Mouse (Mus musculus) c-Kit-negative CD71-positive TER-119-positive erythroid progenitor cells, embryonic 14.5 days (primary cell): ENCODE results near the gene Slc39a11.

Source experiments
- DNase-seq: peaks from one replicate; pipeline ENCODE4 v3.0.0-alpha.2; 2013; ENCODE audit warnings: low read depth, low spot score

Slc39a11 gene

DNA sequence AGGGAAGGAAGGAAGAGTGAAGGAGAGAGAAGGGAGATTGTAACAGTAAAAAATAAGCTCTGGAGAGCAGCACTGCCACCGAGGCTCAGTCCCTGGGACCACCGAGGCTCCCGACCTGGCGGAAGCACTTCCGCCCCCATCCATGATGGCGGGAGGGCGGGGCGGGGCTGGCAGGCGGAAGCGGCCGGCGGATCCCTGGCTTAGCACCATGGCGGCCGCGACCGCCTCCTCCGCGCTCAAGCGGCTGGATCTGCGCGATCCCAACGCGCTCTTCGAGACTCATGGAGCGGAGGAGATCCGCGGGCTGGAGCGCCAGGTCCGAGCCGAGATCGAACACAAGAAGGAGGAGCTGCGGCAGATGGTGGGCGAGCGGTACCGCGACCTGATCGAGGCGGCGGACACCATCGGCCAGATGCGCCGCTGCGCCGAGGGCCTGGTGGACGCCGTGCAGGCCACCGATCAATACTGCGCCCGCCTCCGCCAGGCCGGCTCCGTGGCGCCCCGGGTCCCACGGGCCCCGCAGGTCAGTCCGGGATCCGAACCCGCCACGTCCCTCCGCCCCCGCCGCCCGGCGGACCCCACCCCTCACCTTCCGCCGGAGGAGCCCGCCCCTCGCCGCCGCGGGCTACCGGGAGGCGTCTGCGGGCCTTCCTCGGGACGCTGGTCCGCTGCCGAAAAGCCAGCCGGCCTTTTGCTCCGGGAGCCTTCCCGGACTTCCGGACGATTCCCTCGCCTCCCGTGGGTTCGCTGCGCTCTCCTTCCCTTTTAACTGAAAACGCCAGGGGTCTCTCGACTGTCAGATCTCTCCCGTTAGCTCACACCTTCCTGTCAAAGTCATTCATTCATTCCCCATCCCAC is at the start of gene Slc39a11:
Slc39a11 (minus strand) TSS at position 727 of the 858 bp plus-strand sequence.
- DNase-seq, result no peak

DNA sequence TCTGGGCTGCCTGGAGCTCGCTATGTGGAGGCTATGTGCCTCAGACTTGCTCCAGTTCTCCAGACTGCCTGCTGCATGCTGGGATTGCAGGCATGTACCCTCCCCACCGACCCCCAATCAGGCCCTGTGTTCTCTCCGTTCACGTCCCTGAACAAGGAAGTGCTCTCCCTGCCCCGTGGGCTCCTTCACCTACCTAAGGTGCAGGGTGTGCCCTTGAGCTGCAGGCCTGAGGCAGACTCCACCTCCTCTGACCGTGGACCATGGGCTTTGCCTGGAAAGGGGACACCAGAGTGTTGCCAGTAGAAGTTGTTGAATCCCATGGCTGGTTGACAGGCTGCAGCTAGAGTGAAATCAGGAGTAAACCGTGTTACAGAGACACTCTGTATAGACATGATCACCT is 49.8 kb upstream of the Slc39a11 start:
- no peak for DNase-seq

DNA sequence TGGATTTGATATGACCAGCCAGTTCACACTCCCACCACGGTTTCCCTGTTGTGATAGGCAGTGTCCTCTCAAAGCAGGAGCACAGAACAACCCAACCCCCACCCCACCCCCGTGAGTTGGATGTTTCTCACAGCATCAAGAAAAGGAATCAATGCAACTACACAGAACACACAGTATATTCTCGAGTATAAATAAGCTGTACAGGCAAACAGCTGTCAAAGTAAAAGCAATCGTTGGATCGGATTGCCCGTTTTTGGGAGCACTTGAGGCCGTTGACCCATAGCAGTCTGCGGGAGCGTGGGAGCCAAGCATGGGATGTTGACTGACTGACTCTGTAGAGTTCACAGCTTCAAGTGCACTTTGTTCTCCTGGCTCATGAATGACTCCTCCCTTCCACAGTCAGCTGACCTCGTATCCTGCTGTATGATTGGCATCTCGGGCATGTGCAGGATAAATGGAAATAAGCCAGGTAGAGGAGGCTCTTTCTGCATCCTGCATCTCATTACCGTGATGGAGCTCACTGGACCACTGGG is 48.2 kb upstream of the Slc39a11 start:
- no peak for DNase-seq

DNA sequence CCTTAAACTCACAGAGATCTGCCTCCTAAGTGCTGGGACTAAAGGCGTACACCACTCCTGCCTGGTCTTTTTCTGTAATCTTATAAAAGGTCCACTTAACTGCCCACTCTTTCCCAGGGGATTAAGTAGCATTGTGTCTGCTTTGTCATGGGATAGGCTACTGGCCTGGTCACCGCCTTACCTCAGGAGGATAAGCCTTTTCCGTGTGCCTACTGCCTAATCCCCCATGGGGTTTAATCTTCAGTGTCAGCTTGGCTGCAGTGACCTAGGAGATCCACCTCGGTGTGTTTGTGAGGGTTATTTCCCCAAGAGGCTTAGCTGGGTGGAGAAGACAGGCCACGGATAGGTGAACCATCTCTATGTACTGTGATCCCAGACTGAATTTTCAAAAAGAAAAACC is 47.7 kb upstream of the Slc39a11 start:
- no peak for DNase-seq

DNA sequence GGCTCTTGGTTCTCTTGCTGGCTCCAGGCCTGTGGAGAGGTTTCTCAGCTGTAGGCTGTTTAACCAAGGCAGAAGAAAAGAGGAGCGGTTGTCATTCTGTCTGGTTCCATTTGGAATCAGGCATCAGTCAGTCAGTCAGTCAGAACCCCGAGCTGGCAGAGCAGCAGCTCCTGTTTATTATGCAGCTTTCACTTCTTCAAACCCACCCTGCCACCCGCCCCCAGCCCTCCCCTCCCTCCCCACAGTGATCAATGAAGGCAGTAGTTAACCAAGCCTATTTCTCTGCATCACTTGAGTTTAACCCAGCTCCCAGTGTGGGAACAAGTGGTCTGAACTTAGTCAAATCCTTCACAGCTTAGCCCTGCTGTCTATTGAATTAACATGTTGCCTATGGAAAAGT is 42.0 kb upstream of the Slc39a11 start:
- DNase-seq, result no peak

DNA sequence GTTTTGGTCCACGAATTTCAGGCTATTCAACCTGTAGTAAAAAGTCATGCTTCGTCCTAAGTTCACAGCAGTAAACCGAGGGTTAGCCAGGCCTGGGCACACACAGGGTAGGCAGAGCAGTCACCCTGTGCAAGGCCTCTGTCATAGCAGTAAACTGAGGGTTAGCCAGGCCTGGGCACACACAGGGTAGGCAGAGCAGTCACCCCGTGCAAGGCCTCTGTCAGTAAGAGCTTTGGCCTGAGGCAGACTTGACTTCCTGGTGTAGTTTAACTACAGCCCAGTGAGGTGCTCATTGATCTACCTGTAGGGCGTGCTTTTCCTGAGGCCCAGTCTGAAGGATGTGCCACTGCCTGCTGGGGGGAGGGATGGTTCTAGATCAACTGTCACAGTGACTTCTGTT is 41.4 kb upstream of the Slc39a11 start:
- DNase-seq, result no peak

DNA sequence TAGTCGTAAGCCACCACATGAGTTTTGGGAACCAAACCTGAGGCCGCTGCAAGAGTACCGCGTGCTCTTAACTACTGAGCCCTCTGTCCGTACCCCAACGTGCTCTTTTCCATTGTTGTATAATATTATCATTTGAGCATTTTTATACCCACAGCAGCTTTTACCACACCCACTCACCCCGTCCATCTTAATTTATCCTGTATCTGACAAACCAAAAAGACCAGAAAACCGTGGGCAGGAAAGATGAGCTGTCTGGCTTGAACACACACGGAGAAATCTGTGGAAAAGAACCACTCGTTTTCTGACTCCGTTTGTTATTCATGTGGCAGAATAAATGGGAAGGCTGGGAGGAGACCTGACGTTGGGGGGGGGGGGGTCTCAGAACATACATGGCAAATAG is 40.6 kb upstream of the Slc39a11 start:
- no peak for DNase-seq

GRCm38 (mm10) chr11:113687031-113687430 is 37.2 kb upstream of the Slc39a11 start:
- DNase-seq, result no peak

- no peak for DNase-seq
Observed at GRCm38 (mm10) chr11:113684707-113685426, 35.0 kb upstream of the Slc39a11 start.

DNA sequence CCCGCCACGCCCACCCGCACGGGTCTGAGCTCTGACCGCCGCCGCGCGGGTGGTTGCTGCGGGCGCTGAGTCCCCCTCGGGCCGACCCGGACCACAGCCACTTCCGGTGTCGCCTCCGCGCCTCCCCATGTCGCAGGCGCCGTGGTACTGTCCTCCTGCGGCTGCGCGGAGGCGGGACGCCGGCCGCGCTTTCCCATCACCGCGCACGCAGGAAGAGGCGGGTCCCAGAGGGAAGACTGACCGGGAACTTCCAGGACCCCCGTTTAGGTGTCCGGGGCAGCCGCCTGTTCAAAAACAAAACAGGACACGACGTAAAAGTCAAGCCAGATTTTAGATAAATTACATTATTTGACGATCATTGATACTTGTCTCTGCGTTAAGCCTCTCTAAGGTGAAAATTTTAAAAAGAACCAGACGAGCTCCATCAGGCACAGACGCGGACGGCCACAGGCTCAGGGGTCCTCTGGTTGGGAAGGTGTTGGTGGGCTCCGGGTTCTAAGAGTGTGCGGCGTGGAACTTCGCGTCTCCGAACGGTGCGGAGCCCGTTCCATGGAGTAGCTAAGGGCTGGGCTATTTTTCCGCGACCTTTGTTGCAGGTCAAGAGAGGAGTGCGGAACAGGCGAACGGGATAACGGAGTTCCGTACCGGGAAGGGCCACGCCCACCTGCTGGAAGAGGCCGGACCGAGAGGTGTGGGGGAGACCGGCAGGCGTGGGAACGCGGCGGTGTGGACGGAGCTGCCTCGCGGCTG is 34.3 kb upstream of the Slc39a11 start, which contains the start of the genes Fam104a and D11Wsu47e:
Fam104a (minus strand) TSS at position 199 of the 750 bp plus-strand sequence.
D11Wsu47e (plus strand) TSS at position 456 of the 750 bp plus-strand sequence.
- peak; percentile 86 for DNase-seq

DNA sequence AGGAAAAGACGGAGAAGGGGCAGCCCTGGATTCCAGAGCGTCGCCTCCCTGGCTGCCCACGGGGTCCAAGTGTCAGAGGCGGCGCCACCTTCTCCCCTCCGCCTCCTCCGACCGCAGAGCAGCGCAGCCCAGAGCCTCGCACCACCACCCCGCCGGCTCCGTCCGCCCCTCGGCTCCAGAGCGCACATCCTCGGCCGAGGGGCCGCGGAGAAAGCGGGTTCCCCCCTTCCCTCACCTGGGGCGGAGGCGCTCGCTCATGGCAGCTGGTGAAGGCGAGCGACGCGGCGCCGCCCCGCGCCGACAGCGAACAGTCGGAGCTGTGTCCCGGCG is 33.7 kb upstream of the Slc39a11 start:
- peak; percentile 24 for DNase-seq

GRCm38 (mm10) chr11:113682897-113683626 is 33.2 kb upstream of the Slc39a11 start:
- DNase-seq, result peak; percentile 50

- peak; percentile 33 for DNase-seq
Observed at GRCm38 (mm10) chr11:113681979-113682378, 32.1 kb upstream of the Slc39a11 start.

- DNase-seq, result peak; percentile 84
Observed at GRCm38 (mm10) chr11:113680954-113681353, 31.1 kb upstream of the Slc39a11 start.

GRCm38 (mm10) chr11:113678373-113678772 is 28.5 kb upstream of the Slc39a11 start:
- no peak for DNase-seq

DNA sequence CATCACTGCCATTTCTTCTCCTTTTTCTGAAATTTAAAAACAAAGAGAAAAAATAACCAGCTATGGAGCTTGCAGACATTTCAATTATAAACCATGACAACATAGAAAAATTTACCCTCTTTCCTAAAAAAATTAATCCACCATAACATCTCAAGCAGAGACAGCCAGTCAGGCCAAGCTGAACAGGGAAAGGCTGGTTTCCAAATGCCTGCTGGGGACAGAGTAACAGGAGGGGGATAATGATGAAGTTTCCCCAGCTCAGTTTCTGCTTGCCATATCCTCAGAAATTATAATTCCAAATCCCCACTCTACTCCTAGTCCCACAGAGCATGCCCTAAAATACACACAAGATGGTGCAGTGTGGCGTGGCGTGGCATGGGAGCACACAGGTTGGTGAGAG is 27.5 kb upstream of the Slc39a11 start:
- DNase-seq, result no peak

GRCm38 (mm10) chr11:113676847-113677246 is 27.0 kb upstream of the Slc39a11 start:
- DNase-seq, result no peak

DNA sequence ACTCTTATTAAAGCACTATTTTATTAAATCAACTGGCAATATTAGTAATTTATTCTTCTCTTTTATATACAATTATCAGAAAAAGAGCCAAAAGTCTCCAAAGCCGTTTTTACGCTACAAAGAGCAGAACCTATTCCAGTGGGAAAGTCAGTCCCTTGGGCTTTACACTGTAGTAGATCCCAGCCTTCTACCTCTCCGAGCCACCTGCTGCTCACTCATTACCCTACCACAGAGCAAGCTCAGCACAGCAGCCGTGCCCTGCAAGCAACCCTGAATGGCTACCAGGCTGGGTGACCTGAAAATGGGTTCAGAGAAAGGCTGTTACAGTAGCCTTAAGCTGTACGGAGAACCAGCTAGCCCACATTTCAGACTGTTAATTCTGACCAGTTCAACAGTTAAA is 24.7 kb upstream of the Slc39a11 start:
- no peak for DNase-seq

DNA sequence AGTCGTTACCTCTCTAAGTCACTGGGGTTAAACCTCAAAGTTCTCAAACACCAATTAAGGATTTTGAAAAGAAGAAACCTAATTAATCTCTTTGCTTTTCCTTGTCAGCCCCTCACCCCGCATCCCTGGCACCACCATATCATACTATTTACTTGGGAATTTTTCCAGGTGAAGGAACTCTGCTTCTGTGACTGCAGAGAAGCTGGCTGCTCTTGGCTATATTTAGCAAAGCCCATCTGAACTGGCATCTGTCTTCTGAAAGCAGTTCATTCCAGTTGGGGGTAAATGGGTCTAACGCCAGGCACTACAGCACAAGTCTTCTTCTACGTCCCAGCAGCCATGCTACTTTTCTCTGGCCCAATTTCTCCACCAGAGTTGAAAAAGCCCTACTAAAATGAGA is 23.7 kb upstream of the Slc39a11 start:
- DNase-seq, result no peak

- no peak for DNase-seq
Observed at GRCm38 (mm10) chr11:113669711-113670110, 19.8 kb upstream of the Slc39a11 start.

DNA sequence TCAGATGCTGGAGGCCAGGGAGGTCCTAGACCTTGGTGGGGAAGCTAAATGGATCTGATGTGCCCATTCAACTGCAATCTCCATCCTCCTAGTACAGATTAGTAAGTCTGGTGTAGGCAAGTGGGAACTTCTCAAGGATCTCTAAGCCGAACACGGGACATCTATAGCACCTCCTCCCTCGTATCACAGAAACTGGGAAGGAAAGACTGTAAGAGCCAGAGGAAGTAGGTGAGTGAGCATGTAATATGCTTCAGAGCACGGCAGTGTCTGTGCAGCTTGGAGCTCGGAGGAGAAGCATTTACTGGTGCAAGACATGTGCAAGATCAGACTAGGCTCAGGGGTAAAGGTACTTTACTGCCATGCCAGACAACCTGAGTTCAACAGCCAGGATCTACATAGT is 19.0 kb upstream of the Slc39a11 start:
- no peak for DNase-seq
